Mouse (Mus musculus) embryonic facial prominence, embryonic 13.5 days (tissue): Measurements from ENCODE around the gene Fank1. TPM values are rescaled to one million over a fixed set of nuclear protein-coding genes. Genes with fewer than 3 reads are reported as not detected.

ENCODE experiments used
- ATAC-seq: fragments of 200-750 bp; cut with Nextera tagmentation; 2 replicates; pipeline ENCODE4 v1.8.0; 2017; ENCODE audit warnings: low read depth; ENCODE audit not compliant: insufficient number of reproducible peaks, insufficient read depth, low FRiP score, low TSS enrichment
- H3K27ac ChIP-seq: fragments of 300-500 bp; sonication (generic); 2 replicates; pipeline ENCODE4 v1.5.1; 2015; ENCODE audit warnings: moderate library complexity, mild to moderate bottlenecking, inconsistent platforms
- H3K27me3 ChIP-seq: fragments of 300-500 bp; sonication (generic); 2 replicates; pipeline ENCODE4 v1.6.1; 2015; ENCODE audit warnings: mild to moderate bottlenecking, inconsistent platforms
- H3K36me3 ChIP-seq: fragments of 300-500 bp; sonication (generic); 2 replicates; pipeline ENCODE4 v1.6.1; 2015; ENCODE audit warnings: mild to moderate bottlenecking, inconsistent platforms
- H3K4me1 ChIP-seq: fragments of 300-500 bp; sonication (generic); 2 replicates; pipeline ENCODE4 v1.6.1; 2015; ENCODE audit warnings: inconsistent platforms
- H3K4me2 ChIP-seq: fragments of 300-500 bp; sonication (generic); 2 replicates; pipeline ENCODE4 v1.6.1; 2015; ENCODE audit warnings: moderate library complexity, mild to moderate bottlenecking, inconsistent platforms
- H3K4me3 ChIP-seq: fragments of 300-500 bp; sonication (generic); 2 replicates; pipeline ENCODE4 v1.5.1; 2015; ENCODE audit warnings: mild to moderate bottlenecking, inconsistent platforms
- H3K9ac ChIP-seq: fragments of 300-500 bp; sonication (generic); 2 replicates; pipeline ENCODE4 v1.6.1; 2015; ENCODE audit warnings: mild to moderate bottlenecking, inconsistent platforms
- H3K9me3 ChIP-seq: fragments of 300-500 bp; sonication (generic); 2 replicates; pipeline ENCODE4 v1.6.1; 2016; ENCODE audit warnings: inconsistent platforms
- WGBS: fragments of 180-500 bp; shearing (Covaris S2); methylation state at CpG from one replicate; pipeline ENCODE4 v1.1.7; 2015; ENCODE audit warnings: mixed read lengths; 5-methylcytosine and 5-hydroxymethylcytosine counted together
- polyA plus RNA-seq: library from polyadenylated mRNA; unstranded; fragments of >200 nt; fragmentation: Nextera tagmentation; extraction: Ambion mirVana; gene quantifications from 2 replicates; pipeline ENCODE4 v1.2.1, GENCODE M21; 2015

Gene Fank1
- polyA plus RNA-seq, 1 experiment from 2014 or later, result 0.20 TPM

- no peaks in the 10 kb centered on the region for H3K36me3 ChIP-seq
- 88% methylated on average over 9 of the region's 9 CpGs for WGBS
- H3K4me1 ChIP-seq, result 0 out of 2 replicates have a peak, but pooled peaks cover 2% of the 10 kb centered on the region
Measured at GRCm38 (mm10) chr7:133916230-133916629, 139.6 kb downstream of the Fank1 start.

GRCm38 (mm10) chr7:133919306-133919705 is 142.6 kb downstream of the Fank1 start:
- Histone ChIP-seq H3K4me2 (no peak overlapping the region), H3K27ac (no peak overlapping the region), H3K9ac (no peak overlapping the region), H3K36me3 (no peaks in the 10 kb centered on the region), H3K4me1 (0 out of 2 replicates have a peak, but pooled peaks cover 2% of the 10 kb centered on the region), H3K27me3 (no peaks in the 10 kb centered on the region), H3K9me3 (0 out of 2 replicates have a peak, but pooled peaks cover 2% of the 10 kb centered on the region), H3K4me3 (no peak overlapping the region)
- WGBS, result 65% methylated on average over 5 of the region's 5 CpGs
- no peak for ATAC-seq

More at GRCm38 (mm10) chr7:133916230-133916629, 139.6 kb downstream of the Fank1 start:
- Histone ChIP-seq H3K9ac (no peak overlapping the region), H3K4me3 (no peak overlapping the region), H3K9me3 (0 out of 2 replicates have a peak, but pooled peaks cover 2% of the 10 kb centered on the region), H3K27ac (no peak overlapping the region), H3K4me2 (no peak overlapping the region), H3K27me3 (no peaks in the 10 kb centered on the region)
- no peak for ATAC-seq

GRCm38 (mm10) chr7:133919918-133920317 is 143.3 kb downstream of the Fank1 start:
- H3K27ac ChIP-seq, result no peak overlapping the region
- 80% methylated on average over 5 of the region's 5 CpGs for WGBS
- H3K36me3 ChIP-seq, result no peaks in the 10 kb centered on the region
- H3K4me3 ChIP-seq, result no peak overlapping the region
- H3K4me1 ChIP-seq, result 0 out of 2 replicates have a peak, but pooled peaks cover 2% of the 10 kb centered on the region
- 0 out of 2 replicates have a peak, but pooled peaks cover under 1% of the 10 kb centered on the region for H3K9me3 ChIP-seq
- ATAC-seq, result no peak
- H3K4me2 ChIP-seq, result no peak overlapping the region
- no peak overlapping the region for H3K9ac ChIP-seq
- no peaks in the 10 kb centered on the region for H3K27me3 ChIP-seq

DNA sequence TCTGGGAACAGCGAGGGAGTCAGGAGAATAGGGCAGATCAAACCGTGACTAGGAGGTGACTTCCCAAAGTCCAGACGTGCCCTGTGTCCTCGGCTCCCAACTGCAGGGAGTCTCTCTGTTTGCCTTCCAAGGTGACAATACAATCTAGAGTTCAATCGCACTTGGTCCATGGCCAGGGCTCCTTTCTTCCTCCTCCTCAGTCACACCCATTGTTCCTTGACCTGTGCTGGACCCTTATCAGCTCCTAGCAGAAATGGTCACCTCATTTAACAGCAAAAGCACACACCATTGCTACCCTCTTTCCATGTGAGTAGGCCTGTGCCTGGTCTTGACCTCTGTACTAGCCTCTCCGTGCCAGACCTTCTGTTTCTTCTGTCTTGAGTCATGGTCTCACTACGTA is 144.1 kb downstream of the Fank1 start:
- H3K27me3 ChIP-seq, result no peaks in the 10 kb centered on the region
- no peaks in the 10 kb centered on the region for H3K9me3 ChIP-seq
- H3K4me3 ChIP-seq, result no peak overlapping the region
- WGBS, result 87% methylated on average over 7 of the region's 7 CpGs
- no peak overlapping the region for H3K27ac ChIP-seq
- ATAC-seq, result no peak
- no peak overlapping the region for H3K4me2 ChIP-seq
- no peaks in the 10 kb centered on the region for H3K36me3 ChIP-seq
- no peak overlapping the region for H3K9ac ChIP-seq
- 0 out of 2 replicates have a peak, but pooled peaks cover 2% of the 10 kb centered on the region for H3K4me1 ChIP-seq

GRCm38 (mm10) chr7:133921291-133921690 is 144.6 kb downstream of the Fank1 start:
- 93% methylated on average over 4 of the region's 4 CpGs for WGBS
- 0 out of 2 replicates have a peak, but pooled peaks cover 2% of the 10 kb centered on the region for H3K4me1 ChIP-seq
- H3K27me3 ChIP-seq, result no peaks in the 10 kb centered on the region
- no peak for ATAC-seq
- H3K9me3 ChIP-seq, result no peaks in the 10 kb centered on the region
- no peak overlapping the region for H3K4me2 ChIP-seq
- H3K36me3 ChIP-seq, result no peaks in the 10 kb centered on the region
- H3K4me3 ChIP-seq, result no peak overlapping the region
- no peak overlapping the region for H3K27ac ChIP-seq
- H3K9ac ChIP-seq, result no peak overlapping the region

DNA sequence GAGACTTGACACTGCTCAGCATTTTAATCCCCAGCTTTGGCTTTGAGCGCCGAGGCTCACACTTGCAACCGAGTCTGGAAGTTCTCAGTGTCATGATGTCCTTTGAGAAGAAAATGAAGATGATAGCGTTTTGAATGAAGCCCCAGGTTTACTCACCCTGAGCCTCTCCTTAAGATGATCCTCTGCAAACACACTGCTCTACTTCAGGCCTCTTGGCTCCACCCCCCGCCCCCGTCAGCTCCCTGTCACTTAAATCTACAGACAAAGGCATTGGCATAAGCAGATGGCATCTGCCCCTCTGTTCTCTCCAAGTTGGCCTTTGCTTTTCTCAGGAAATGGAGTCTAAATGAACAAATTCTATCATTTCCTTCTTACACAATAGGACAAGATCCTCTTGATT is 147.3 kb downstream of the Fank1 start:
- Histone ChIP-seq H3K9me3 (0 out of 2 replicates have a peak, but pooled peaks cover 3% of the 10 kb centered on the region), H3K4me2 (no peak overlapping the region), H3K9ac (no peak overlapping the region), H3K4me1 (no peaks in the 10 kb centered on the region), H3K27me3 (no peaks in the 10 kb centered on the region), H3K36me3 (no peaks in the 10 kb centered on the region), H3K4me3 (no peak overlapping the region), H3K27ac (no peak overlapping the region)
- WGBS, result 73% methylated on average over 6 of the region's 6 CpGs
- no peak for ATAC-seq

DNA sequence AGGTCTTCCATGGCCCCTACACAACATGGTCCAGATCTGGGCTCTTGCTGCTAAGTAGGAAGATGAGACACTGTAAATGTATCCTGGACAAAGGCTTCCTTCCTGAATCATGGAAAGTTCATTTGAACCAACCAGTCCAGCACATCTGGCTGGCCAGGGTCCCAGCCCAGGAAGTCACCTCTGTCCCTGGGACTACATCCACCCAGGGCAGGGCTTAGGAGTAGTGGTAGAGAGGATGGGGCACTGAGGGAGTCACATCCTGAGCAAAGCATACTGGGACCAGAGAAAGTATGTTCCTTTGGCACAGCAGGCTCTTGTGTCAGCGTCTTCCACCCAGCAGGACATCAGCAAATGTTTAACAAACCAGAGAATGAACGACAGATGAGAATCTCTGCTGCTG is 149.1 kb downstream of the Fank1 start:
- no peaks in the 10 kb centered on the region for H3K36me3 ChIP-seq
- ATAC-seq, result no peak
- no peaks in the 10 kb centered on the region for H3K27me3 ChIP-seq
- WGBS, result 74% methylated on average over 2 of the region's 2 CpGs
- no peaks in the 10 kb centered on the region for H3K4me1 ChIP-seq
- no peak overlapping the region for H3K9ac ChIP-seq
- H3K27ac ChIP-seq, result no peak overlapping the region
- H3K4me2 ChIP-seq, result no peak overlapping the region
- no peak overlapping the region for H3K4me3 ChIP-seq
- 0 out of 2 replicates have a peak, but pooled peaks cover 3% of the 10 kb centered on the region for H3K9me3 ChIP-seq

- no peak overlapping the region for H3K4me2 ChIP-seq
- no peaks in the 10 kb centered on the region for H3K36me3 ChIP-seq
- no peak overlapping the region for H3K9ac ChIP-seq
- H3K4me3 ChIP-seq, result no peak overlapping the region
- no peak for ATAC-seq
- peaks cover 8% of the 10 kb centered on the region for H3K4me1 ChIP-seq
- 86% methylated on average over 3 of the region's 3 CpGs for WGBS
- no peak overlapping the region for H3K27ac ChIP-seq
- H3K9me3 ChIP-seq, result 0 out of 2 replicates have a peak, but pooled peaks cover 3% of the 10 kb centered on the region
- no peaks in the 10 kb centered on the region for H3K27me3 ChIP-seq
Measured at GRCm38 (mm10) chr7:133928981-133929380, 152.3 kb downstream of the Fank1 start.

Other genes starting within 250 kb of the Fank1 start
- not detected in 2 replicates for gene Tex36, start 174.7 kb upstream of the Fank1 start, polyA plus RNA-seq
- 19.0 and 28.9 TPM in 2 replicates for gene Edrf1, start 139.3 kb upstream of the Fank1 start, polyA plus RNA-seq
- not detected in 2 replicates for gene Mmp21, start 96.8 kb upstream of the Fank1 start, polyA plus RNA-seq
- gene Bccip, start 67.5 kb upstream of the Fank1 start, polyA plus RNA-seq, result 190 and 212 TPM in 2 replicates
- gene Uros, start 66.8 kb upstream of the Fank1 start, polyA plus RNA-seq, result 36.4 TPM in 2 replicates
- gene Dhx32, start 5.9 kb downstream of the Fank1 start, polyA plus RNA-seq, result 15.6 and 16.4 TPM in 2 replicates